Mouse (Mus musculus) lung, postnatal 14 days (tissue): Measurements from ENCODE around the gene Ktn1.
A peak's percentile ranks its signal among the peaks of the same experiment; 100 is the strongest.

ENCODE experiments used
- DNase-seq: peaks from one replicate; pipeline ENCODE4 v3.0.0; 2021

Ktn1 gene

GRCm38 (mm10) chr14:47665061-47665778 is 17.0 kb downstream of the Ktn1 start:
- DNase-seq, result no peak

GRCm38 (mm10) chr14:47668096-47668495 is 19.8 kb downstream of the Ktn1 start:
- no peak for DNase-seq

- no peak for DNase-seq
Observed at GRCm38 (mm10) chr14:47682886-47683285, 34.6 kb downstream of the Ktn1 start.

GRCm38 (mm10) chr14:47684579-47684978 is 36.3 kb downstream of the Ktn1 start:
- DNase-seq, result no peak

- no peak for DNase-seq
Observed at GRCm38 (mm10) chr14:47699126-47699525, 50.9 kb downstream of the Ktn1 start.

GRCm38 (mm10) chr14:47709546-47709945 is 61.3 kb downstream of the Ktn1 start:
- DNase-seq, result no peak

GRCm38 (mm10) chr14:47715771-47716170 is 67.5 kb downstream of the Ktn1 start:
- DNase-seq, result no peak

- no peak for DNase-seq
Observed at GRCm38 (mm10) chr14:47717916-47718606, 69.8 kb downstream of the Ktn1 start.

- no peak for DNase-seq
Observed at GRCm38 (mm10) chr14:47720023-47720422, 71.8 kb downstream of the Ktn1 start.

- no peak for DNase-seq
Observed at GRCm38 (mm10) chr14:47723035-47723434, 74.8 kb downstream of the Ktn1 start.

- DNase-seq, result no peak
Observed at GRCm38 (mm10) chr14:47728594-47728993, 80.3 kb downstream of the Ktn1 start.

GRCm38 (mm10) chr14:47735354-47735753 is 87.1 kb downstream of the Ktn1 start:
- DNase-seq, result no peak

- DNase-seq, result no peak
Observed at GRCm38 (mm10) chr14:47736471-47736870, 88.2 kb downstream of the Ktn1 start.

- DNase-seq, result no peak
Observed at GRCm38 (mm10) chr14:47740316-47740996, 92.2 kb downstream of the Ktn1 start.

- no peak for DNase-seq
Observed at GRCm38 (mm10) chr14:47741046-47741445, 92.8 kb downstream of the Ktn1 start.

- DNase-seq, result no peak
Observed at GRCm38 (mm10) chr14:47742674-47743073, 94.4 kb downstream of the Ktn1 start.

GRCm38 (mm10) chr14:47745086-47745485 is 96.8 kb downstream of the Ktn1 start:
- no peak for DNase-seq

- peak; percentile 40 for DNase-seq
Observed at GRCm38 (mm10) chr14:47747536-47747935, 99.3 kb downstream of the Ktn1 start.

GRCm38 (mm10) chr14:47748714-47749113 is 100.5 kb downstream of the Ktn1 start:
- no peak for DNase-seq

- DNase-seq, result peak; percentile 70
Observed at GRCm38 (mm10) chr14:47751422-47752205, 103.4 kb downstream of the Ktn1 start.

- no peak for DNase-seq
Observed at GRCm38 (mm10) chr14:47753561-47753960, 105.3 kb downstream of the Ktn1 start.

GRCm38 (mm10) chr14:47754253-47754897 is 106.1 kb downstream of the Ktn1 start:
- DNase-seq, result no peak
